Comparison of ENCODE assay signal across 8 mouse cellular contexts in the genomic region with DNA sequence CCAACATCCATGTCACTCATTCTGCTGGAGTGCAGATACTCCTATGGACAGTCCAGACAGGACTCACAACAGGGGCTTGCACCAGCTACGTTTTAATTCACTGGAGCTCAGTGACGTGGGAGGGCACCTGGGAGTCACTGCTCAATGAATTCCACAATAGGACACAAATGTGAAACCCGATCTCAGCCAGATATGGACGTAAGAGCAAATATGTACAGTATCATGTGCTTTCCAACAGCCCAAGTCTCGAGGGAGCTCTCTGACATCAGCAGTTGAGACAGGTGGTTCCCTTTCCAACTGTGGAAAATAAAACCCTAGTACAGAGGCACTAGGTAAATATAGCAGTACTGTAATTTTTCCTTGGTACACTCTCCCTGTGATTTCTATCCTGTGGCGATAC. TPM values are rescaled to one million over a fixed set of nuclear protein-coding genes. Genes with fewer than 3 reads are reported as not detected.
DNase-seq lines count a peak whose midpoint lies in the region; ATAC-seq and TF ChIP-seq lines count a peak whose summit lies in the region.

TSS of gene Ppargc1a (minus strand) at position 68 of the 400 bp plus-strand sequence.

- H3K27me3 ChIP-seq in hindbrain, postnatal 0 days (ENCODE audit: insufficient read depth, low read length): no peaks in the 10 kb centered on the region

- H3K27ac ChIP-seq in hindbrain, postnatal 0 days: peak within 1 kb of the TSS; percentile 67; the same call in 1 of the 2 replicates
- peak within 1 kb of the TSS; percentile 58 for H3K27ac ChIP-seq in olfactory bulb, adult 2 months (ENCODE audit: insufficient read depth, low read depth, low read length)

- no peak within 1 kb of the TSS for H3K4me3 ChIP-seq in lung, adult 2 months (replicated peaks; ENCODE audit: extremely low read depth, low read depth, low read length)
- H3K4me3 ChIP-seq in hindbrain, postnatal 0 days (ENCODE audit: low read length): no peak within 1 kb of the TSS
- no peak within 1 kb of the TSS for H3K4me3 ChIP-seq in olfactory bulb, adult 2 months (ENCODE audit: insufficient read depth, low read depth, low read length)

- peak within 1 kb of the TSS; percentile 27 for H3K4me2 ChIP-seq in hindbrain, postnatal 0 days (ENCODE audit: low read depth, low read length)

- peak; percentile 27; the same call in 1 of the 2 replicates for ATAC-seq in hindbrain, postnatal 0 days

- TF ChIP-seq POLR2A in lung, adult 2 months (IDR thresholded peaks at IDR 0.05; ENCODE audit: borderline replicate concordance, extremely low read depth, low read depth, low read length): no peak
- no peak for TF ChIP-seq POLR2A in olfactory bulb, adult 2 months (IDR thresholded peaks at IDR 0.05; ENCODE audit: insufficient read depth, low read depth, low read length)

- H3K4me1 ChIP-seq in lung, adult 2 months (ENCODE audit: control insufficient read depth, insufficient read depth, low read length): no peaks in the 10 kb centered on the region
- peaks cover 4% of the 10 kb centered on the region; the same call in 1 of the 2 replicates for H3K4me1 ChIP-seq in hindbrain, postnatal 0 days (ENCODE audit: insufficient read depth, low read length)
- no peaks in the 10 kb centered on the region for H3K4me1 ChIP-seq in olfactory bulb, adult 2 months (ENCODE audit: control insufficient read depth, insufficient read depth, low read length)

- peak; percentile 31 for DNase-seq in adrenal gland, postnatal 10 days
- no peak for DNase-seq in adrenal gland, postnatal 36 days
- DNase-seq in lung, adult 18-20 months: peak; percentile 11 to 41
- no peak for DNase-seq in lung, adult 2 months
- peak; percentile 49 for DNase-seq in hindbrain, postnatal 0 days (ENCODE audit: low spot score)
- no peak for DNase-seq in spleen, postnatal 4 days (ENCODE audit: low spot score in 2 of 2)
- no peak for DNase-seq in right cerebral cortex, postnatal 10 days (ENCODE audit: low spot score in 2 of 2)

- WGBS in lung, adult 2 months: 36% methylated on average over 6 of the region's 6 CpGs
- 30% methylated on average over 6 of the region's 6 CpGs for WGBS in hindbrain, postnatal 0 days
- WGBS in olfactory bulb, adult 2 months: 40% methylated on average over 6 of the region's 6 CpGs

- H3K36me3 ChIP-seq in hindbrain, postnatal 0 days (ENCODE audit: insufficient read depth, low read length): no peaks in the 10 kb centered on the region

- TF ChIP-seq CTCF in lung, adult 2 months (IDR thresholded peaks at IDR 0.05; ENCODE audit: insufficient read depth, low read length): no peak
- TF ChIP-seq CTCF in hindbrain, postnatal 0 days (IDR thresholded peaks at IDR 0.05; ENCODE audit: low read depth): no peak
- TF ChIP-seq CTCF in olfactory bulb, adult 2 months (IDR thresholded peaks at IDR 0.05; ENCODE audit: insufficient read depth, low read depth, low read length): no peak

- H3K9me3 ChIP-seq in hindbrain, postnatal 0 days (ENCODE audit: low read length): no peaks in the 10 kb centered on the region

- H3K9ac ChIP-seq in hindbrain, postnatal 0 days (replicated peaks; ENCODE audit: low read length): no peak within 1 kb of the TSS

RNA-seq across cellular contexts. Expression of gene Ppargc1a, which starts in this region (rescaled TPM):
- 10 to 100 TPM; 34.5 to 47.2 TPM for total RNA-seq in adrenal gland, postnatal 10 days (2021)
- total RNA-seq in adrenal gland, postnatal 36 days (2021): 1 to 10 TPM; 7.6 to 8.3 TPM
- 1.1 and 2.6 TPM in 2 replicates for polyA plus RNA-seq in lung, adult 2 months (2012; rRNA removed)
- total RNA-seq in hindbrain, postnatal 0 days (2014; rRNA removed): 14.5 and 16.3 TPM in 2 replicates
- polyA plus RNA-seq in hindbrain, postnatal 0 days (2015; fragmentation: Nextera tagmentation; extraction: Ambion mirVana): 20.3 and 22.6 TPM in 2 replicates
- polyA plus RNA-seq in olfactory bulb, adult 2 months (2012; ENCODE audit: insufficient read depth, insufficient read length, low replicate concordance, missing spikeins): 97.5 TPM in 1 of 2 replicates, not detected in the other

Comparison
In these comparisons a context has a peak if more than half of its experiments do, and no peak if none do; other contexts are left out.
1. DNase-seq: peak in adrenal gland, postnatal 10 days (single experiment), lung, adult 18-20 months (2 of 2) and hindbrain, postnatal 0 days (single experiment); none in adrenal gland, postnatal 36 days (0 of 2), lung, adult 2 months (single experiment), spleen, postnatal 4 days (0 of 2) and right cerebral cortex, postnatal 10 days (0 of 2).